Mouse (Mus musculus) regulatory T cell (primary cell): ENCODE results near the gene Hoxa3.

ENCODE experiments used
- in situ Hi-C: fragments of 300-600 bp; cut with MboI, MseI; formaldehyde crosslinking; loops from one replicate; pipeline ENCODE4 v1.15.1; 2025; ENCODE audit warnings: high pct_unique_total_duplicates

Gene Hoxa3

GRCm38 (mm10) chr6:52221337-52221992 lies 8.3 kb upstream of the Hoxa3 start, which contains the start of gene Hoxa7:
Hoxa7 (minus strand) TSS chr6:52221854.
- in situ Hi-C loops = loop anchor here (10.0 to 25.0 kb wide), 2 partner anchors 359 to 1017 kb away; no protein-coding TSS in a partner anchor

- in situ Hi-C loops = loop anchor here (10.0 to 25.0 kb wide), 2 partner anchors 359 to 1016 kb away; no protein-coding TSS in a partner anchor
Measured at GRCm38 (mm10) chr6:52220865-52221310, 7.8 kb upstream of the Hoxa3 start.

GRCm38 (mm10) chr6:52220003-52220864 lies 7.1 kb upstream of the Hoxa3 start:
- in situ Hi-C loops = loop anchor here (10.0 to 25.0 kb wide), 2 partner anchors 358 to 1015 kb away; no protein-coding TSS in a partner anchor

GRCm38 (mm10) chr6:52219234-52219942 lies 6.3 kb upstream of the Hoxa3 start:
- in situ Hi-C loops = loop anchor here (5.0 to 25.0 kb wide), 3 partner anchors 357 to 1045 kb away; no protein-coding TSS in a partner anchor

GRCm38 (mm10) chr6:52218643-52219215 lies 5.6 kb upstream of the Hoxa3 start:
- in situ Hi-C loops = loop anchor here (5.0 to 25.0 kb wide), 3 partner anchors 356 to 1044 kb away; no protein-coding TSS in a partner anchor

- in situ Hi-C loops = loop anchor here (5.0 to 25.0 kb wide), 3 partner anchors 356 to 1043 kb away; no protein-coding TSS in a partner anchor
Measured at GRCm38 (mm10) chr6:52217895-52218642, 4.9 kb upstream of the Hoxa3 start.

GRCm38 (mm10) chr6:52217459-52217768 lies 4.3 kb upstream of the Hoxa3 start:
- in situ Hi-C loops = loop anchor here (5.0 to 25.0 kb wide), 3 partner anchors 355 to 1043 kb away; no protein-coding TSS in a partner anchor

- in situ Hi-C loops = loop anchor here (5.0 to 25.0 kb wide), 3 partner anchors 355 to 1042 kb away; no protein-coding TSS in a partner anchor
Measured at GRCm38 (mm10) chr6:52216691-52217458, 3.7 kb upstream of the Hoxa3 start.

- in situ Hi-C loops = loop anchor here (5.0 to 25.0 kb wide), 3 partner anchors 354 to 1041 kb away; no protein-coding TSS in a partner anchor
Measured at GRCm38 (mm10) chr6:52215771-52216535, 2.8 kb upstream of the Hoxa3 start.

- in situ Hi-C loops = loop anchor here (5.0 to 25.0 kb wide), 3 partner anchors 353 to 1040 kb away; no protein-coding TSS in a partner anchor
Measured at GRCm38 (mm10) chr6:52215070-52215469, 1.9 kb upstream of the Hoxa3 start.

GRCm38 (mm10) chr6:52214271-52214670 lies 1.1 kb upstream of the Hoxa3 start:
- in situ Hi-C loops = loop anchor here (10.0 to 25.0 kb wide), 2 partner anchors 352 to 1039 kb away; no protein-coding TSS in a partner anchor

- in situ Hi-C loops = loop anchor here (10.0 to 25.0 kb wide), 2 partner anchors 350 to 1038 kb away; no protein-coding TSS in a partner anchor
Measured at GRCm38 (mm10) chr6:52212556-52213118, 499 bp downstream of the Hoxa3 start.

- in situ Hi-C loops = loop anchor here (10.0 to 25.0 kb wide), 2 partner anchors 350 to 1037 kb away; no protein-coding TSS in a partner anchor
Measured at GRCm38 (mm10) chr6:52211961-52212360, 1.2 kb downstream of the Hoxa3 start.

GRCm38 (mm10) chr6:52211170-52211935 lies 1.8 kb downstream of the Hoxa3 start:
- in situ Hi-C loops = loop anchor here (10.0 to 25.0 kb wide), 2 partner anchors 349 to 1037 kb away; no protein-coding TSS in a partner anchor

GRCm38 (mm10) chr6:52209685-52210046 lies 3.5 kb downstream of the Hoxa3 start:
- in situ Hi-C loops = loop anchor here (10.0 to 25.0 kb wide), 2 partner anchors 347 to 1035 kb away; no protein-coding TSS in a partner anchor

- in situ Hi-C loops = loop anchor here (25.0 kb wide), 1 partner anchor 347 kb away; no protein-coding TSS in a partner anchor
Measured at GRCm38 (mm10) chr6:52208868-52209684, 4.1 kb downstream of the Hoxa3 start.
